Comparison of ENCODE assay signal across 10 mouse cellular contexts in genomic region chr11:104399459-104400216, GRCm38 (mm10).
DNase-seq lines count a peak whose midpoint lies in the region; ATAC-seq and TF ChIP-seq lines count a peak whose summit lies in the region.
"Had no signal": no experiment of that assay in that cellular context is flagged by ENCODE, and none has a peak within 500 bp of the region (broad histone marks: within the 10 kb centered on the region; RNA-seq: fewer than 3 reads in every experiment).

No protein-coding gene starts in this region.

- H3K27me3 ChIP-seq in forebrain, embryonic 14.5 days (replicated peaks; ENCODE audit: control insufficient read depth, insufficient read depth, low read length): no peaks in the 10 kb centered on the region
- no peaks in the 10 kb centered on the region for H3K27me3 ChIP-seq in forebrain, embryonic 11.5 days (ENCODE audit: control insufficient read depth, insufficient read depth, low read length)
- no peaks in the 10 kb centered on the region for H3K27me3 ChIP-seq in lung, embryonic 14.5 days (ENCODE audit: insufficient read depth, low read length)
- H3K27me3 ChIP-seq in midbrain, embryonic 13.5 days: no peaks in the 10 kb centered on the region
- H3K27me3 ChIP-seq: CH12.LX had no signal

- H3K9ac ChIP-seq in forebrain, embryonic 14.5 days (ENCODE audit: low read length): no peak overlapping the region
- no peak overlapping the region for H3K9ac ChIP-seq in forebrain, embryonic 11.5 days (ENCODE audit: low read length)
- no peak overlapping the region for H3K9ac ChIP-seq in lung, embryonic 14.5 days
- no peak overlapping the region for H3K9ac ChIP-seq in midbrain, embryonic 13.5 days (replicated peaks)

- H3K4me2 ChIP-seq in forebrain, embryonic 14.5 days (ENCODE audit: low read length): no peak overlapping the region
- no peak overlapping the region for H3K4me2 ChIP-seq in forebrain, embryonic 11.5 days (ENCODE audit: low read depth, low read length, severe bottlenecking)
- H3K4me2 ChIP-seq in lung, embryonic 14.5 days: no peak overlapping the region
- H3K4me2 ChIP-seq in midbrain, embryonic 13.5 days (replicated peaks): no peak overlapping the region

- peak; percentile 22 for DNase-seq in forebrain, embryonic 14.5 days (ENCODE audit: low spot score)
- no peak for DNase-seq in forebrain, embryonic 11.5 days (ENCODE audit: low spot score)
- DNase-seq in lung, embryonic 14.5 days: peak; percentile 41
- no peak for DNase-seq in lung, postnatal 25 days (ENCODE audit: low spot score)
- DNase-seq in R1 (ENCODE audit: low read depth, low spot score): peak; percentile 31
- DNase-seq in kidney, postnatal 14 days: peak; percentile 36
- no peak for DNase-seq in frontal cortex, postnatal 14 days (ENCODE audit: low spot score in 2 of 2)
- DNase-seq: gastrocnemius, postnatal 36 days had no signal

- H3K4me1 ChIP-seq in forebrain, embryonic 14.5 days (ENCODE audit: control insufficient read depth, insufficient read depth, low read length): 0 out of 2 replicates have a peak, but pooled peaks cover 2% of the 10 kb centered on the region
- no peaks in the 10 kb centered on the region for H3K4me1 ChIP-seq in forebrain, embryonic 11.5 days (replicated peaks; ENCODE audit: control insufficient read depth, insufficient read depth, low read length)
- peaks cover 3% of the 10 kb centered on the region; the same call in 1 of the 2 replicates for H3K4me1 ChIP-seq in lung, embryonic 14.5 days (ENCODE audit: insufficient read depth)
- H3K4me1 ChIP-seq in midbrain, embryonic 13.5 days (replicated peaks): peaks cover 22% of the 10 kb centered on the region

- H3K9me3 ChIP-seq in forebrain, embryonic 14.5 days (replicated peaks; ENCODE audit: control insufficient read depth, low read length): no peaks in the 10 kb centered on the region
- no peaks in the 10 kb centered on the region for H3K9me3 ChIP-seq in forebrain, embryonic 11.5 days (ENCODE audit: control insufficient read depth, low read length)
- no peaks in the 10 kb centered on the region for H3K9me3 ChIP-seq in lung, embryonic 14.5 days (ENCODE audit: low read depth, low read length)
- no peaks in the 10 kb centered on the region for H3K9me3 ChIP-seq in midbrain, embryonic 13.5 days

- H3K4me3 ChIP-seq in forebrain, embryonic 14.5 days (ENCODE audit: low read depth, low read length): no peak overlapping the region
- no peak overlapping the region for H3K4me3 ChIP-seq in forebrain, embryonic 11.5 days (ENCODE audit: low read depth, low read length)
- H3K4me3 ChIP-seq in lung, embryonic 14.5 days (ENCODE audit: low read depth, low read length): no peak overlapping the region
- H3K4me3 ChIP-seq in midbrain, embryonic 13.5 days (replicated peaks): no peak overlapping the region

- 0 out of 2 replicates have a peak, but pooled peaks cover 5% of the 10 kb centered on the region for H3K36me3 ChIP-seq in forebrain, embryonic 14.5 days (ENCODE audit: control insufficient read depth, insufficient read depth, low read length)
- H3K36me3 ChIP-seq in forebrain, embryonic 11.5 days (ENCODE audit: control insufficient read depth, insufficient read depth, low read length): no peaks in the 10 kb centered on the region; the same call in 1 of the 2 replicates
- peaks cover 15% of the 10 kb centered on the region; the same call in 1 of the 2 replicates for H3K36me3 ChIP-seq in lung, embryonic 14.5 days (ENCODE audit: insufficient read depth)
- peaks cover 14% of the 10 kb centered on the region; the same call in 1 of the 2 replicates for H3K36me3 ChIP-seq in midbrain, embryonic 13.5 days

- no peak for TF ChIP-seq CTCF in lung, embryonic 14.5 days (IDR thresholded peaks at IDR 0.05; ENCODE audit: low read depth)

- 65% methylated on average over 4 of the region's 4 CpGs for WGBS in forebrain, embryonic 14.5 days
- 80% methylated on average over 4 of the region's 4 CpGs for WGBS in forebrain, embryonic 11.5 days
- 64% methylated on average over 4 of the region's 4 CpGs for WGBS in lung, embryonic 14.5 days
- WGBS in midbrain, embryonic 13.5 days: 66% methylated on average over 4 of the region's 4 CpGs

- H3K27ac ChIP-seq in forebrain, embryonic 14.5 days (ENCODE audit: low read depth, low read length): no peak overlapping the region
- H3K27ac ChIP-seq in forebrain, embryonic 11.5 days (ENCODE audit: low read depth, low read length): no peak overlapping the region
- no peak overlapping the region for H3K27ac ChIP-seq in lung, embryonic 14.5 days (ENCODE audit: low read depth)
- no peak overlapping the region for H3K27ac ChIP-seq in midbrain, embryonic 13.5 days

- no peak for ATAC-seq in forebrain, embryonic 14.5 days
- ATAC-seq in forebrain, embryonic 11.5 days (replicated peaks; ENCODE audit: low FRiP score): no peak
- ATAC-seq in lung, embryonic 14.5 days (ENCODE audit: insufficient read depth): no peak
- ATAC-seq in midbrain, embryonic 13.5 days: no peak

Comparison
In these comparisons a context has a peak if more than half of its experiments do, and no peak if none do; other contexts are left out.
1. DNase-seq: peak in forebrain, embryonic 14.5 days (single experiment), lung, embryonic 14.5 days (single experiment), R1 (single experiment) and kidney, postnatal 14 days (single experiment); none in forebrain, embryonic 11.5 days (single experiment), lung, postnatal 25 days (single experiment) and frontal cortex, postnatal 14 days (0 of 2).